Mouse (Mus musculus) heart, adult 2 months (tissue): ENCODE measurements around the gene Nxph4.

Experiments
- CTCF ChIP-seq: fragments of 200-600 bp; IDR thresholded peaks from 2 replicates; pipeline ENCODE4 v1.8.1; 2022; ENCODE audit warnings: antibody characterized with exemption, mild to moderate bottlenecking, moderate library complexity
- EP300 ChIP-seq: fragments of 200-500 bp; IDR thresholded peaks from 2 replicates; pipeline ENCODE4 v1.6.1; 2011; ENCODE audit warnings: low read depth, low read length, control low read depth; ENCODE audit not compliant: insufficient read depth
- POLR2A ChIP-seq: fragments of 200-500 bp; IDR thresholded peaks from 2 replicates; pipeline ENCODE4 v1.6.1; 2011; ENCODE audit warnings: mild to moderate bottlenecking, low read depth, low read length, control low read depth; ENCODE audit not compliant: insufficient read depth

DNA sequence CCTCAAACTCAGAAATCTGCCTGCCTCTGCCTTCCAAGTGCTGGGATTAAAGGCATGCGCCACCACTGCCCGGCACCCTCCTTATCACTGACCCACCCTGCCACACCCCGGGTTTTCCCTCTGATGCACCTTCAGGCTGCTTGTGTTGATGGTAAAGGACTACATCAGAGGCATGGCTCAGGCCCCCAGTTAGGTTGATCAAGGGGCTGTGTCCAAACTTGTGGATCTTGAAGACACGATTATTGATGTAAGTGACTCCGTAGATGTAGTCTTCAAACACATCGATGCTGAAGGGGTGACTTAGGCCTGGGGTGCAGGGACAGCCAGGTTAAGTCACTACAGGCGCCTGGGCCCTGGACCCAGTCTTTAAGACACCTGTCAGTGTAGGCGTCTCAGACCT lies 7.2 kb upstream of the Nxph4 start:
- no peak for TF ChIP-seq CTCF
- TF ChIP-seq POLR2A: no peak
- no peak for TF ChIP-seq EP300
